Mouse (Mus musculus) liver, embryonic 15.5 days (tissue): Measurements from ENCODE around the gene Gimap9. TPM values are rescaled to one million over a fixed set of nuclear protein-coding genes. Genes with fewer than 3 reads are reported as not detected.

ENCODE experiments used
- ATAC-seq: fragments of 200-750 bp; cut with Nextera tagmentation; 2 replicates; pipeline ENCODE4 v1.8.0; 2017; ENCODE audit warnings: moderate number of reproducible peaks, mild to moderate bottlenecking, moderate library complexity; ENCODE audit not compliant: insufficient read depth
- H3K27ac ChIP-seq: fragments of 300-500 bp; sonication (generic); replicated peaks from 2 replicates; pipeline ENCODE4 v1.5.1; 2015; ENCODE audit warnings: mild to moderate bottlenecking, inconsistent platforms
- H3K27me3 ChIP-seq: fragments of 300-500 bp; sonication (generic); 2 replicates; pipeline ENCODE4 v1.6.1; 2015; ENCODE audit warnings: mild to moderate bottlenecking, inconsistent platforms
- H3K36me3 ChIP-seq: fragments of 300-500 bp; sonication (generic); replicated peaks from 2 replicates; pipeline ENCODE4 v1.6.1; 2015; ENCODE audit warnings: moderate library complexity, mild to moderate bottlenecking, inconsistent platforms
- H3K4me1 ChIP-seq: fragments of 300-500 bp; sonication (generic); replicated peaks from 2 replicates; pipeline ENCODE4 v1.6.1; 2015; ENCODE audit warnings: inconsistent platforms
- H3K4me2 ChIP-seq: fragments of 300-500 bp; sonication (generic); 2 replicates; pipeline ENCODE4 v1.6.1; 2015; ENCODE audit warnings: moderate library complexity, mild to moderate bottlenecking, inconsistent platforms
- H3K4me3 ChIP-seq: fragments of 300-500 bp; sonication (generic); replicated peaks from 2 replicates; pipeline ENCODE4 v1.5.1; 2015; ENCODE audit warnings: mild to moderate bottlenecking, inconsistent platforms
- H3K9ac ChIP-seq: fragments of 300-500 bp; sonication (generic); 2 replicates; pipeline ENCODE4 v1.6.1; 2015; ENCODE audit warnings: moderate library complexity, mild to moderate bottlenecking, inconsistent platforms
- H3K9me3 ChIP-seq: fragments of 300-500 bp; sonication (generic); replicated peaks from 2 replicates; pipeline ENCODE4 v1.6.1; 2016; ENCODE audit warnings: inconsistent platforms
- WGBS: fragments of 180-500 bp; shearing (Covaris S2); methylation state at CpG from one replicate; pipeline ENCODE4 v1.1.7; 2015; ENCODE audit warnings: mixed read lengths; ENCODE audit not compliant: insufficient replicate concordance; 5-methylcytosine and 5-hydroxymethylcytosine counted together
- polyA plus RNA-seq: library from polyadenylated mRNA; unstranded; fragments of >200 nt; fragmentation: Nextera tagmentation; extraction: Ambion mirVana; gene quantifications from 2 replicates; pipeline ENCODE4 v1.2.1, GENCODE M21; 2015

Gene Gimap9
- polyA plus RNA-seq, 1 experiment from 2014 or later = 9.5 TPM

GRCm38 (mm10) chr6:48723468-48723867 is 47.5 kb downstream of the Gimap9 start:
- Histone ChIP-seq H3K9ac (no peak overlapping the region), H3K9me3 (no peaks in the 10 kb centered on the region), H3K36me3 (no peaks in the 10 kb centered on the region), H3K4me2 (no peak overlapping the region), H3K4me1 (no peaks in the 10 kb centered on the region), H3K27me3 (no peaks in the 10 kb centered on the region), H3K4me3 (no peak overlapping the region), H3K27ac (no peak overlapping the region)
- ATAC-seq = no peak
- 48% methylated on average over 8 of the region's 8 CpGs for WGBS

GRCm38 (mm10) chr6:48725476-48725875 is 49.5 kb downstream of the Gimap9 start:
- no peaks in the 10 kb centered on the region for H3K27me3 ChIP-seq
- 9% methylated on average over 1 of the region's 1 CpGs for WGBS
- H3K4me3 ChIP-seq = no peak overlapping the region
- H3K4me1 ChIP-seq = no peaks in the 10 kb centered on the region
- no peaks in the 10 kb centered on the region for H3K9me3 ChIP-seq
- H3K36me3 ChIP-seq = no peaks in the 10 kb centered on the region
- ATAC-seq = no peak
- H3K4me2 ChIP-seq = no peak overlapping the region
- H3K9ac ChIP-seq = no peak overlapping the region
- no peak overlapping the region for H3K27ac ChIP-seq

- no peaks in the 10 kb centered on the region for H3K9me3 ChIP-seq
- ATAC-seq = no peak
- no peaks in the 10 kb centered on the region for H3K4me1 ChIP-seq
- H3K4me3 ChIP-seq = no peak overlapping the region
- no peaks in the 10 kb centered on the region for H3K27me3 ChIP-seq
- no peak overlapping the region for H3K27ac ChIP-seq
- H3K9ac ChIP-seq = no peak overlapping the region
- no peaks in the 10 kb centered on the region for H3K36me3 ChIP-seq
- 61% methylated on average over 5 of the region's 5 CpGs for WGBS
- H3K4me2 ChIP-seq = no peak overlapping the region
Measured at GRCm38 (mm10) chr6:48727761-48728160, 51.8 kb downstream of the Gimap9 start.

Other genes with a start within 250 kb of the Gimap9 start
- gene Zfp467, start 230.3 kb upstream of the Gimap9 start, polyA plus RNA-seq = 2.7 and 2.9 TPM in 2 replicates
- 0.03 TPM in 1 of 2 replicates, not detected in the other for gene Sspo, start 227.9 kb upstream of the Gimap9 start, polyA plus RNA-seq
- 1.2 and 1.3 TPM in 2 replicates for gene Atp6v0e2, start 138.5 kb upstream of the Gimap9 start, polyA plus RNA-seq
- gene Lrrc61, start 121.3 kb upstream of the Gimap9 start, polyA plus RNA-seq = 2.0 and 2.5 TPM in 2 replicates
- gene Rarres2, start 103.3 kb upstream of the Gimap9 start, polyA plus RNA-seq = 34.4 and 43.9 TPM in 2 replicates
- gene Gm45021, start 86.5 kb upstream of the Gimap9 start, polyA plus RNA-seq = not detected in 2 replicates
- gene Repin1, start 82.2 kb upstream of the Gimap9 start, polyA plus RNA-seq = 9.9 and 12.4 TPM in 2 replicates
- gene Gm44965, start 82.2 kb upstream of the Gimap9 start, polyA plus RNA-seq = not detected in 2 replicates
- gene Zfp775, start 74.1 kb upstream of the Gimap9 start, polyA plus RNA-seq = 1.7 and 1.9 TPM in 2 replicates
- 0.18 and 0.24 TPM in 2 replicates for gene AI854703, start 49.4 kb upstream of the Gimap9 start, polyA plus RNA-seq
- 0.81 and 0.92 TPM in 2 replicates for gene Gimap8, start 28.9 kb upstream of the Gimap9 start, polyA plus RNA-seq
- 10.3 and 10.8 TPM in 2 replicates for gene Gimap4, start 8.4 kb downstream of the Gimap9 start, polyA plus RNA-seq
- 7.9 and 9.0 TPM in 2 replicates for gene Gimap6, start 32.1 kb downstream of the Gimap9 start, polyA plus RNA-seq
- gene Gm28053, start 42.5 kb downstream of the Gimap9 start, polyA plus RNA-seq = 0.97 TPM in 1 of 2 replicates, not detected in the other
- gene Gimap7, start 42.5 kb downstream of the Gimap9 start, polyA plus RNA-seq = 0.07 TPM in 1 of 2 replicates, not detected in the other
- 5.4 and 6.8 TPM in 2 replicates for gene Gimap1, start 62.9 kb downstream of the Gimap9 start, polyA plus RNA-seq
- gene Gimap5, start 70.1 kb downstream of the Gimap9 start, polyA plus RNA-seq = 2.7 and 3.1 TPM in 2 replicates
- gene Gimap3, start 94.7 kb downstream of the Gimap9 start, polyA plus RNA-seq = 0.05 and 0.30 TPM in 2 replicates
- 119 and 143 TPM in 2 replicates for gene Tmem176a, start 164.8 kb downstream of the Gimap9 start, polyA plus RNA-seq
- gene Tmem176b, start 165.4 kb downstream of the Gimap9 start, polyA plus RNA-seq = 182 and 213 TPM in 2 replicates
- not detected in 2 replicates for gene Aoc1, start 196.8 kb downstream of the Gimap9 start, polyA plus RNA-seq